Mouse (Mus musculus) megakaryocyte, embryonic 14.5 days (primary cell): ENCODE measurements around the gene Tigd2. TPM values are rescaled to one million over a fixed set of nuclear protein-coding genes. Genes with fewer than 3 reads are reported as not detected.
A peak's percentile ranks its signal among the peaks of the same experiment; 100 is the strongest.
"Not testable (repeated sequence)": the region's sequence is repeated elsewhere in the genome, so short reads cannot be mapped to it uniquely, and the experiment has no call there.

Source experiments
- H3K27me3 ChIP-seq: replicated peaks from 2 replicates; pipeline ENCODE3; 2012; ENCODE audit warnings: inconsistent platforms
- H3K36me3 ChIP-seq: replicated peaks from 2 replicates; pipeline ENCODE3; 2012; ENCODE audit warnings: low read length, inconsistent platforms, mixed read lengths
- H3K4me1 ChIP-seq: 2 replicates; pipeline ENCODE4 v1.6.1; 2012; ENCODE audit warnings: inconsistent platforms
- H3K4me3 ChIP-seq: replicated peaks from 2 replicates; pipeline ENCODE3; 2012; ENCODE audit warnings: moderate library complexity, mild to moderate bottlenecking, inconsistent platforms
- H3K9me3 ChIP-seq: 2 replicates; pipeline ENCODE4 v1.6.1; 2012; ENCODE audit warnings: inconsistent platforms
- FLI1 ChIP-seq: IDR thresholded peaks from 2 replicates; pipeline ENCODE4 v1.6.1; 2012; ENCODE audit warnings: low read length, inconsistent platforms, mixed read lengths
- GATA1 ChIP-seq: IDR thresholded peaks from 3 replicates; pipeline ENCODE4 v1.6.1; 2012; ENCODE audit warnings: mixed read lengths, low read length, inconsistent platforms, borderline replicate concordance
- polyA plus RNA-seq: library from polyadenylated mRNA; stranded (reverse); fragments of >175 nt; gene quantifications from 2 replicates; pipeline ENCODE4 v1.2.3, GENCODE M21; 2012; ENCODE audit warnings: low replicate concordance; ENCODE audit not compliant: insufficient read depth

Tigd2 gene
- polyA plus RNA-seq, 1 experiment, result 1.4 TPM

DNA sequence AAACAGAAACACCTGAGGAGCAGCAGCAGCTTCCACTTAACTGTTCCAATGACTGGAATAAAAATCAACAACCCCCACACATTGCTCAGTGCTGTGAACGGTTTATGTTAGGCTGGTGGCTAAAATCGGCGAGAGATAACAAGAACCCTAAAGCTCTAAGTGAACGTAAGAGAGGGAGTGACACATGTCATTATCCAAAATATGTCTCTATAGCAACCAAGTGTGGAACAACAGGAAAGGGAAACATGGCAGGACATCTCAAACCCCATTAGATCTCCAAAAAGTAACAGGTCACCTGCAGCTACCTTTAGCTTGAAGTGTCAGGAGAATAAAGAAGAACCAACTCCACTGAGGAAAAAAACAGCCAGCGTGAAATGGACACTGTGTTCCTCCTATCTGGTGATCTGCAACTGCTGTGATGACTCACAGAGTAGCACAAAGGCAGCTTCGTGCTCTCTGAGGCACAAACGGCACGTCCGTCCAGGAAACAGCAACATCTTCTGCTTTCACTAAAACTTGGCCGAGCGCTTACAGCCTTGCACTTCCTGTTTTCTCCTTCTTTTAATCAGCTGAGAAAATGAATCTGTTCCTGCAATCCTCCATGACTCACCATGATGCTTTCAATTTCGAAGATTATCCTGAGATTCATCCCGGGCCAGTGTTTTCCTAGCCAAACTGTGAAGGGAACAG, 23.5 kb upstream of the Tigd2 start:
- no peak for TF ChIP-seq GATA1
- TF ChIP-seq FLI1, result no peak
- H3K4me1 ChIP-seq, result peaks cover 6% of the 10 kb centered on the region
- no peaks in the 10 kb centered on the region for H3K27me3 ChIP-seq
- no peaks in the 10 kb centered on the region for H3K36me3 ChIP-seq
- H3K9me3 ChIP-seq, result no peaks in the 10 kb centered on the region
- peak overlapping the region; percentile 81 for H3K4me3 ChIP-seq

GRCm38 (mm10) chr6:59190006-59190405, 18.7 kb upstream of the Tigd2 start:
- Histone ChIP-seq H3K27me3 (no peaks in the 10 kb centered on the region), H3K4me1 (peaks cover 5% of the 10 kb centered on the region), H3K36me3 (no peaks in the 10 kb centered on the region), H3K4me3 (no peak overlapping the region), H3K9me3 (no peaks in the 10 kb centered on the region)
- TF ChIP-seq GATA1, result no peak
- no peak for TF ChIP-seq FLI1

- H3K4me3 ChIP-seq, H3K36me3 ChIP-seq, H3K27me3 ChIP-seq, H3K9me3 ChIP-seq, H3K4me1 ChIP-seq: not testable (repeated sequence)
Measured at GRCm38 (mm10) chr6:59194518-59194917, 14.2 kb upstream of the Tigd2 start.

DNA sequence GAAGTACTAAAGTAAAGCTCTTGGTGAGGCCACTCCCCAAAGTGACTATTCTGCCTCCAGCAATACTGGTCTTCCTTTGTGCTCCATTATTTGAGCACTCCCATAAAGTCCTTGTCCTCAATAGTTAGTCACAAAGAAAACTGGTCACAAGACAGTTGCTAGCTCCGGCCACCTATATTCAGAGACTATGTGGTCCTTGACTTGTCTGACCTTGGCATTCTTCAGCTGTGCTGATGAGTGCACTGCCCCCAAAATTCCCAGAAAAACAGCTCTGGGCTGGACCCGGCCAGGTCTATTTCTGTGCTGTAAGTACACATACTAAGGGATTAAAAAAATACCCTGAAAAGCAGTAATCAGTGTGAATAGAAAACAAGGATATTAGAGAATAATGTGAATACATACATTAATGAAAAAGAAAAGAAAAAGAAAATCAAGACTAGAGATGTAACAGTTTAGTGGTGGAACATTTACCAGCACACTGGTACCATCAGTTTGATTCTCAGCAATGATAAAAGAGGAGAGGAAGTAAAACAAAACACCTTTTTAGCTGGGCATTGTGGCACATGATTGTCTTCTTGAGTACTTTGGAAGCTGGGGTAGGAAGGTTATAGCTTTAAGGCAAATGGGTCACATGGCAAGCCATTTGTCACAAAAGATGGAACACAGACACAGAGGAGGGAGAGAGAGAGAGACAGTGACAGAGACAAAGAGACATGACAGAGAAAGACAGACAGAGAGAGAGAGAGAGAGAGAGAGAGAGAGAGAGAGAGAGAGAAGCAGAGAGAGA, 12.6 kb upstream of the Tigd2 start:
- no peaks in the 10 kb centered on the region for H3K4me1 ChIP-seq
- no peak overlapping the region for H3K4me3 ChIP-seq
- no peaks in the 10 kb centered on the region for H3K36me3 ChIP-seq
- no peaks in the 10 kb centered on the region for H3K27me3 ChIP-seq
- TF ChIP-seq FLI1 (no peak), GATA1 (no peak)
- H3K9me3 ChIP-seq, result 0 out of 2 replicates have a peak, but pooled peaks cover 2% of the 10 kb centered on the region

DNA sequence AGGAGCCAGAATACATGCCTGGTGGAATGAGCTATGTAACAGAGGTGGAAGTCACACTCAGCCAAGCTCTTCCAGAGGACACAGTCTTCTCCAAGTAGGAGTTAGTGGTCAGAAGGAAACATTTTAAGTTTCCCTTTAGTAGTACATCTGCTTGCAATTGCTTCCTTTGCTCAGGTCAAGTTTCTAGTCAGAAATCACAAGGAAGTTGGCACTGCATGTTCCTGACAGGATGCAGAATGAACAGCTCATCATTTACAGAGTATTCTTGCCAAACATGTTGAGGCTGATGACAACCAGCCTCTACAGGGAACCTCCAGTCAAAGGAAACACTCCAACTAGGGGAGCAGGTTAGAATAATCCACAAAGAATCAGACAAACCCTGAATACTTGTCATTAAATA, 11.9 kb upstream of the Tigd2 start:
- Histone ChIP-seq H3K4me3 (no peak overlapping the region), H3K9me3 (0 out of 2 replicates have a peak, but pooled peaks cover 2% of the 10 kb centered on the region), H3K36me3 (no peaks in the 10 kb centered on the region), H3K4me1 (no peaks in the 10 kb centered on the region), H3K27me3 (no peaks in the 10 kb centered on the region)
- TF ChIP-seq GATA1 (no peak), FLI1 (no peak)

- Histone ChIP-seq H3K4me3 (no peak overlapping the region), H3K36me3 (no peaks in the 10 kb centered on the region), H3K27me3 (no peaks in the 10 kb centered on the region), H3K9me3 (0 out of 2 replicates have a peak, but pooled peaks cover 2% of the 10 kb centered on the region), H3K4me1 (no peaks in the 10 kb centered on the region)
- TF ChIP-seq FLI1 (no peak), GATA1 (no peak)
Measured at GRCm38 (mm10) chr6:59198356-59198755, 10.3 kb upstream of the Tigd2 start.

GRCm38 (mm10) chr6:59199021-59199420, 9.6 kb upstream of the Tigd2 start:
- Histone ChIP-seq H3K27me3 (no peaks in the 10 kb centered on the region), H3K4me1 (no peaks in the 10 kb centered on the region), H3K9me3 (0 out of 2 replicates have a peak, but pooled peaks cover 2% of the 10 kb centered on the region), H3K4me3 (no peak overlapping the region), H3K36me3 (no peaks in the 10 kb centered on the region)
- TF ChIP-seq FLI1 (no peak), GATA1 (no peak)

- Histone ChIP-seq H3K36me3 (peaks cover 5% of the 10 kb centered on the region), H3K4me1 (peaks cover 11% of the 10 kb centered on the region), H3K27me3 (no peaks in the 10 kb centered on the region), H3K4me3 (no peak overlapping the region), H3K9me3 (no peaks in the 10 kb centered on the region)
- TF ChIP-seq GATA1 (no peak), FLI1 (no peak)
Measured at GRCm38 (mm10) chr6:59207561-59207960, 1.1 kb upstream of the Tigd2 start.

- no peaks in the 10 kb centered on the region for H3K27me3 ChIP-seq
- TF ChIP-seq FLI1 (no peak), GATA1 (no peak)
- no peaks in the 10 kb centered on the region for H3K9me3 ChIP-seq
- peak overlapping the region; percentile 96 for H3K4me3 ChIP-seq
- peaks cover 5% of the 10 kb centered on the region for H3K36me3 ChIP-seq
- peaks cover 11% of the 10 kb centered on the region for H3K4me1 ChIP-seq
Measured at GRCm38 (mm10) chr6:59209299-59209707, 633 bp downstream of the Tigd2 start.

GRCm38 (mm10) chr6:59233191-59233590, 24.5 kb downstream of the Tigd2 start:
- Histone ChIP-seq H3K9me3 (peaks cover 7% of the 10 kb centered on the region), H3K27me3 (no peaks in the 10 kb centered on the region), H3K36me3 (no peaks in the 10 kb centered on the region), H3K4me1 (no peaks in the 10 kb centered on the region), H3K4me3 (no peak overlapping the region)
- no peak for TF ChIP-seq GATA1
- no peak for TF ChIP-seq FLI1

DNA sequence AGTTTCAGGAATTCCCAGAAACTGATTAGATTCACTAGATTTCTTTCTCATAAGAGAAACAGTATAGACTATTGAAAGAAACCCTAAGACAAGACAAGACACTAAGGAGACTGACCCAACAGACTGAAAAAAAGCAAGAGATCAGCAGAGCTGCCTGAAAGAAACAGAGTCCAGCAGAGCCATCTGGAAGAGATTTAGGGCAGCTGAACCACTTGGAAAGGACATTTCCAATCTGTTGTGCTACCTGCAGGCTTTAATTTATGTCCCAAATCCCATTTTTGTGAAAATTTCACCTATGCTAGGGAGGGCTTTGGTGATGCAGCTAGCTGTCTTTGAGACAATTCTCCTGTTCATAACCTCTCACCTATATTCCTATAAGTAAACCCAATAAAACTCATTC, 25.0 kb downstream of the Tigd2 start:
- Histone ChIP-seq H3K36me3 (no peaks in the 10 kb centered on the region), H3K9me3 (peaks cover 7% of the 10 kb centered on the region), H3K27me3 (no peaks in the 10 kb centered on the region), H3K4me1 (no peaks in the 10 kb centered on the region), H3K4me3 (no peak overlapping the region)
- TF ChIP-seq FLI1, result no peak
- no peak for TF ChIP-seq GATA1
